Mouse (Mus musculus): Measurements from ENCODE around the gene Hic2. TPM values are rescaled to one million over a fixed set of nuclear protein-coding genes. Genes with fewer than 3 reads are reported as not detected.

Hic2 gene
- total and polyA plus RNA-seq, 2 experiments from 2014 or later, result 5.1 to 13.1 TPM

DNA sequence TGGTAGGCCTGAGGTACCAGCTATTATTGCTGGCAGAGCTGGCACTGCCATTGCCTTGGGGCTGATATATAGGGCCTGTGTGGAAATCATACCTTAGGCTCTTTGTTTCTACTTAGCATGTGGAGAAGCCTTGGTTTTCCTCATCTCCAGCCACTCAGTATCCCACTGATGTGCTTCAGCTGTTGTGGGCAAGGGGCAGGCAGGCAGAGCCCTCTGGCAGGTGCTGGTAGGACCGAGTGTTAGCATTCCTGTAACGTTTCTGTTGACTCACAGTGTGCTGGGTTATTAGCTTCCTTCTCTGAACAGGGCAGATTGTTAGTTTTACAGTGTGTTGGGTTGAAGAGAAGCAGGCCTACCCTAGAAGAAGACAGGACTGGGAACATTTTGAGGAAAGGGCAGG lies 21.9 kb downstream of the Hic2 start:
- H3K4me1 ChIP-seq (ENCODE audit: insufficient read depth, low read length), result peaks cover 7% of the 10 kb centered on the region
- DNase-seq (ENCODE audit: low spot score) (no peak), ATAC-seq (no peak)
- H3K4me2 ChIP-seq (ENCODE audit: low read depth, low read length), result no peak overlapping the region
- no peak overlapping the region for H3K9ac ChIP-seq (replicated peaks; ENCODE audit: low read length)
- no peaks in the 10 kb centered on the region for H3K27me3 ChIP-seq (ENCODE audit: insufficient read depth, low read length)
- no peak overlapping the region for H3K4me3 ChIP-seq (ENCODE audit: low read length)
- WGBS, result 84% methylated on average over 2 of the region's 2 CpGs
- H3K27ac ChIP-seq, result no peak overlapping the region
- H3K9me3 ChIP-seq (ENCODE audit: low read length), result no peaks in the 10 kb centered on the region
- TF ChIP-seq CTCF (IDR thresholded peaks at IDR 0.05; ENCODE audit: low read depth), result no peak
- H3K36me3 ChIP-seq (ENCODE audit: insufficient read depth, low read length), result peaks cover 24% of the 10 kb centered on the region

DNA sequence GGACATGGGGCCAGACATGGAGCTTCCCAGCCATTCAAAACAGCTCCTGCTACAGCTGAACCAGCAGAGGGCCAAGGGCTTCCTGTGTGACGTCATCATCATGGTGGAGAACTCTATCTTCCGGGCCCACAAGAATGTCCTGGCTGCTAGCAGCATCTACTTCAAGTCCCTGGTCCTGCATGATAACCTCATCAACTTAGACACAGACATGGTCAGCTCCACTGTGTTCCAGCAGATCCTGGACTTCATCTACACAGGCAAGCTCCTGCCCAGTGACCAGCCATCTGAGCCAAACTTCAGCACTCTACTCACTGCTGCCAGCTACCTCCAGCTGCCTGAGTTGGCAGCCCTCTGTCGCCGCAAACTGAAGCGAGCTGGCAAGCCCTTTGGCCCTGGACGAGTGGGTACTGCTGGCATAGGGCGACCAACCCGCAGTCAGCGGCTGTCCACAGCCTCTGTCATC lies 24.0 kb downstream of the Hic2 start:
- H3K4me1 ChIP-seq (ENCODE audit: insufficient read depth, low read length), result peaks cover 7% of the 10 kb centered on the region; the same call in 1 of the 2 replicates
- H3K4me3 ChIP-seq (ENCODE audit: low read length), result no peak overlapping the region
- DNase-seq (ENCODE audit: low spot score), result peak; percentile 73
- TF ChIP-seq CTCF (IDR thresholded peaks at IDR 0.05; ENCODE audit: low read depth), result peak; percentile 35
- peak; percentile 71 for ATAC-seq
- WGBS, result 54% methylated on average over 9 of the region's 9 CpGs
- H3K27me3 ChIP-seq (ENCODE audit: insufficient read depth, low read length), result no peaks in the 10 kb centered on the region
- H3K4me2 ChIP-seq (ENCODE audit: low read depth, low read length), result no peak overlapping the region
- no peak overlapping the region for H3K9ac ChIP-seq (replicated peaks; ENCODE audit: low read length)
- H3K9me3 ChIP-seq (ENCODE audit: low read length), result no peaks in the 10 kb centered on the region
- peaks cover 31% of the 10 kb centered on the region for H3K36me3 ChIP-seq (ENCODE audit: insufficient read depth, low read length)
- H3K27ac ChIP-seq, result no peak overlapping the region

DNA sequence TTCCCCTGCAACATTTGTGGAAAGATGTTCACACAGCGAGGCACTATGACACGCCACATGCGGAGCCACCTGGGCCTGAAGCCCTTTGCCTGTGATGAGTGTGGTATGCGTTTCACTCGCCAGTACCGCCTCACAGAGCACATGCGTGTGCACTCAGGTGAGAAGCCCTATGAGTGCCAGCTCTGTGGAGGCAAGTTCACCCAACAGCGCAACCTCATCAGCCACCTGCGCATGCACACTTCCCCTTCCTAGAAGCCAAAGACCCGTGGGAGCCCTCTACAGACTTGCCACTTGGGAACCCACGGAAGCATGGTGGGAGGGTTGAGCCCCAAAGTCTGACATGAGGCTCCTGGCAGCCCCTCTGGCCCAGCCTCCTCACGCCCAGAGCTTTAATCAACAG lies 25.5 kb downstream of the Hic2 start:
- no peak for DNase-seq (ENCODE audit: low spot score)
- no peak for TF ChIP-seq CTCF (IDR thresholded peaks at IDR 0.05; ENCODE audit: low read depth)
- Histone ChIP-seq H3K4me2 (ENCODE audit: low read depth, low read length) (no peak overlapping the region), H3K9ac (replicated peaks; ENCODE audit: low read length) (no peak overlapping the region), H3K27ac (no peak overlapping the region), H3K9me3 (ENCODE audit: low read length) (no peaks in the 10 kb centered on the region), H3K36me3 (ENCODE audit: insufficient read depth, low read length) (peaks cover 31% of the 10 kb centered on the region), H3K4me1 (ENCODE audit: insufficient read depth, low read length) (peaks cover 4% of the 10 kb centered on the region; the same call in 1 of the 2 replicates), H3K27me3 (ENCODE audit: insufficient read depth, low read length) (no peaks in the 10 kb centered on the region), H3K4me3 (ENCODE audit: low read length) (no peak overlapping the region)
- WGBS, result 90% methylated on average over 12 of the region's 12 CpGs
- ATAC-seq, result no peak

DNA sequence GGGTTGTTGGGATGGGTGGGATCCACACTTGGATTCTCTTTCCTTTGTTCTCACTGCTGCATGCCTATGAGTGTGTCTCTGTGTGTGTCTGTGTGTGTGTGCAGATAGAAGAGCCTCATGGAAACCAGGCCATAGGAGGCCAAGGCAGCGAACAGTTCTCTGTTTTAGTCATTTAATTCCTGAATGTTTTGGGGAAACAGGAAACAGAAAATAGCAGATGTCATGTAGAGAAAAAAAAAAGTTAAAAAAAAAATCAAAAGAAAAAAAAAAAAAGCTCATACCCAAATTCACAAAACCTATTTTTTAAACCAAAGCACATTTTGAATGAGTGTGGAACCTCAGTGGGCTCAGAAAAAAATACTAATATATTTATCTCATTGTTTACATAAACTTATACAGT lies 28.0 kb downstream of the Hic2 start:
- Histone ChIP-seq H3K27ac (no peak overlapping the region), H3K9ac (replicated peaks; ENCODE audit: low read length) (no peak overlapping the region), H3K27me3 (ENCODE audit: insufficient read depth, low read length) (no peaks in the 10 kb centered on the region), H3K4me2 (ENCODE audit: low read depth, low read length) (no peak overlapping the region), H3K36me3 (ENCODE audit: insufficient read depth, low read length) (peaks cover 24% of the 10 kb centered on the region), H3K4me1 (ENCODE audit: insufficient read depth, low read length) (no peaks in the 10 kb centered on the region), H3K9me3 (ENCODE audit: low read length) (no peaks in the 10 kb centered on the region), H3K4me3 (ENCODE audit: low read length) (no peak overlapping the region)
- no peak for TF ChIP-seq CTCF (IDR thresholded peaks at IDR 0.05; ENCODE audit: low read depth)
- no peak for ATAC-seq
- DNase-seq (ENCODE audit: low spot score), result no peak
- WGBS, result 94% methylated on average over 1 of the region's 1 CpGs

DNA sequence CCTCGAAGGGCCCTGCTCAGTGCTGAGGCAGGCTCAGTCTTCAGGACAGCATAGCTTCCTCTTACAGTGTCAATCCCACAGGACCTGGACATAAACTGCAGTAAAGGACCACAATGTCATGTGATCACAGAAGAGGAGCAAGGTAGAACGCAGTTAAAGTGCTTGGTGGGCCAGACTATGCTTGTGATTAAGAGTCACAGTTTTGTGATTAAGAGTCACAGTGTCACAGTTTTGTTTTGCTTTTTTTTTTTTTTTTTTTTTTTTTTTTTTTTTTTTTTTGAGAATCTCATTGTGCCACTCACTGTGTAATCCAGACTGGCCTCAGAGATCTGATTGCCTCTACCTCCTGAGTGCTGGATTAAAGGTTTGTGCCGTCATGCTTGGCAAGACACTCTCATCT lies 32.7 kb downstream of the Hic2 start:
- no peaks in the 10 kb centered on the region for H3K27me3 ChIP-seq (ENCODE audit: insufficient read depth, low read length)
- no peaks in the 10 kb centered on the region for H3K36me3 ChIP-seq (ENCODE audit: insufficient read depth, low read length)
- 77% methylated on average over 3 of the region's 3 CpGs for WGBS
- no peak for TF ChIP-seq CTCF (IDR thresholded peaks at IDR 0.05; ENCODE audit: low read depth)
- no peak overlapping the region for H3K4me2 ChIP-seq (ENCODE audit: low read depth, low read length)
- H3K4me1 ChIP-seq (ENCODE audit: insufficient read depth, low read length), result no peaks in the 10 kb centered on the region
- H3K27ac ChIP-seq, result no peak overlapping the region
- ATAC-seq, result no peak
- no peak overlapping the region for H3K9ac ChIP-seq (replicated peaks; ENCODE audit: low read length)
- peaks cover 5% of the 10 kb centered on the region for H3K9me3 ChIP-seq (ENCODE audit: low read length)
- H3K4me3 ChIP-seq (ENCODE audit: low read length), result no peak overlapping the region
- DNase-seq (ENCODE audit: low spot score), result no peak

DNA sequence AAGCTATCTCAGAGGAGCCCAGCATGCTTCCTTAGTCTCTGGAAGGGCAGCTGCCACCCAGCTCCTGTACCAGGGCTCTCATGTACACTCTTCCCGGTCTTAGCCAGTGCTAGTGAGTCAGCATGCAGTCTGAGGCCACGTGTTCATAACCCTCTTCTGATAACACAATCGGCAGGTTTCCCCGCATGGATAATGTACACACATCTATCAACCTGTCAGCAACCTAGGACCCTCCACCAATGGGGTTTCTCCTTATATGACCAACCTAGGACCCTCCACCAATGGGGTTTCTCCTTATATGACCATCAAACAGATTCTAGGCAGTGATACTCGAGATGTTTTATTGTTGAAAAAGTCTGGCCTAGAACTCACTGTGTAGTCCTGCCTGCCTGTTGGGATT lies 34.6 kb downstream of the Hic2 start:
- DNase-seq (ENCODE audit: low spot score) (no peak), ATAC-seq (no peak)
- no peaks in the 10 kb centered on the region for H3K4me1 ChIP-seq (ENCODE audit: insufficient read depth, low read length)
- no peak overlapping the region for H3K27ac ChIP-seq
- peaks cover 5% of the 10 kb centered on the region for H3K9me3 ChIP-seq (ENCODE audit: low read length)
- 68% methylated on average over 5 of the region's 5 CpGs for WGBS
- H3K36me3 ChIP-seq (ENCODE audit: insufficient read depth, low read length), result no peaks in the 10 kb centered on the region
- H3K4me3 ChIP-seq (ENCODE audit: low read length), result no peak overlapping the region
- H3K4me2 ChIP-seq (ENCODE audit: low read depth, low read length), result no peak overlapping the region
- no peaks in the 10 kb centered on the region for H3K27me3 ChIP-seq (ENCODE audit: insufficient read depth, low read length)
- no peak for TF ChIP-seq CTCF (IDR thresholded peaks at IDR 0.05; ENCODE audit: low read depth)
- H3K9ac ChIP-seq (replicated peaks; ENCODE audit: low read length), result no peak overlapping the region

DNA sequence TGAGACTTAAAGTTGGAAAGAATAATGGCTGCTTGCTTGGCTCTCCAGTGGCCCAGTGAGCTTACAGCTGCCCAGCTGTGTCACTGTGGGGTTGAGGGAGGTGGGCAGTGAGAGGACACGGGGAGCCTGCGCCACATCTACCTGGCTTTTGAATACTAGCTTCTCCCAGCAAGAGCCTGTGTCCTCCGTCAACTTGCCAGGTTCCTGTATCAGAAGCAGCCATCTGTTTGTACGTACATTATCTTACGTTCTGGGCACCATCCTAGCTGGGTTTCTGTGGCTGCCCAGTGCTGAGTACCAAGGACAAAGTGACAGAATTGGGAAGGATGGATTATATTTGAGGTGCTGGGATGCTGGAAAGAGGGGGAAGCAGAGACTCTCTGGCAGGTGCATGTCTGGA lies 36.5 kb downstream of the Hic2 start:
- Histone ChIP-seq H3K9me3 (ENCODE audit: low read length) (peaks cover 5% of the 10 kb centered on the region), H3K27ac (no peak overlapping the region), H3K4me1 (ENCODE audit: insufficient read depth, low read length) (no peaks in the 10 kb centered on the region), H3K4me3 (ENCODE audit: low read length) (no peak overlapping the region), H3K9ac (replicated peaks; ENCODE audit: low read length) (no peak overlapping the region), H3K27me3 (ENCODE audit: insufficient read depth, low read length) (no peaks in the 10 kb centered on the region), H3K36me3 (ENCODE audit: insufficient read depth, low read length) (no peaks in the 10 kb centered on the region), H3K4me2 (ENCODE audit: low read depth, low read length) (no peak overlapping the region)
- TF ChIP-seq CTCF (IDR thresholded peaks at IDR 0.05; ENCODE audit: low read depth), result no peak
- ATAC-seq (no peak), DNase-seq (ENCODE audit: low spot score) (no peak)
- WGBS, result 85% methylated on average over 5 of the region's 5 CpGs
